Mouse (Mus musculus) naive thymus-derived CD4-positive, alpha-beta T cell, adult 5 months (primary cell): ENCODE results near the gene Syt7. TPM values are rescaled to one million over a fixed set of nuclear protein-coding genes. Genes with fewer than 3 reads are reported as not detected.

Experiments used
- polyA plus RNA-seq: library from polyadenylated mRNA; unstranded; fragments of 100-300 nt; shearing (Covaris generic); gene quantifications from one replicate; pipeline ENCODE4 v1.2.1, GENCODE M21; 2017

Syt7 gene
- polyA plus RNA-seq: not detected

GRCm38 (mm10) chr19:10388615-10389313 is at the start of gene Syt7:
Gene Syt7 (plus strand): TSS chr19:10389090.

GRCm38 (mm10) chr19:10456752-10457483 is 68.0 kb downstream of the Syt7 start, which contains the start of gene Lrrc10b:
Gene Lrrc10b (minus strand): TSS chr19:10457473.

GRCm38 (mm10) chr19:10482703-10483102 is 93.8 kb downstream of the Syt7 start, which contains the start of gene Ppp1r32:
Gene Ppp1r32 (minus strand): TSS chr19:10482928.

Other genes starting within 250 kb of the Syt7 start
- gene Fads1, start 206.2 kb upstream of the Syt7 start, polyA plus RNA-seq: 8.2 TPM
- gene Tmem258, start 185.1 kb upstream of the Syt7 start, polyA plus RNA-seq: 185 TPM
- 29.1 TPM for gene Fen1, start 184.9 kb upstream of the Syt7 start, polyA plus RNA-seq
- gene Myrf, start 148.3 kb upstream of the Syt7 start, polyA plus RNA-seq: 0.19 TPM
- not detected for gene Dagla, start 84.2 kb upstream of the Syt7 start, polyA plus RNA-seq
- not detected for gene Lrrc10b, start 68.4 kb downstream of the Syt7 start, polyA plus RNA-seq
- gene Ppp1r32, start 93.8 kb downstream of the Syt7 start, polyA plus RNA-seq: 0.39 TPM
- gene Cpsf7, start 136.2 kb downstream of the Syt7 start, polyA plus RNA-seq: 36.9 TPM
- 50.1 TPM for gene Sdhaf2, start 137.1 kb downstream of the Syt7 start, polyA plus RNA-seq
- 5.2 TPM for gene Tmem216, start 167.1 kb downstream of the Syt7 start, polyA plus RNA-seq
- gene Cyb561a3, start 188.1 kb downstream of the Syt7 start, polyA plus RNA-seq: 25.4 TPM
- gene Tmem138, start 188.3 kb downstream of the Syt7 start, polyA plus RNA-seq: 6.9 TPM
- 152 TPM for gene Ddb1, start 216.2 kb downstream of the Syt7 start, polyA plus RNA-seq
- gene Tkfc, start 216.6 kb downstream of the Syt7 start, polyA plus RNA-seq: 3.3 TPM
- 0.96 TPM for gene Vwce, start 245.1 kb downstream of the Syt7 start, polyA plus RNA-seq